Mouse (Mus musculus) liver, embryonic 13.5 days (tissue): Measurements from ENCODE around the gene Adgra1. TPM values are rescaled to one million over a fixed set of nuclear protein-coding genes. Genes with fewer than 3 reads are reported as not detected.

ENCODE experiments used
- ATAC-seq: fragments of 200-750 bp; cut with Nextera tagmentation; 2 replicates; pipeline ENCODE4 v1.8.0; 2017; ENCODE audit warnings: low read depth, mild to moderate bottlenecking, moderate number of reproducible peaks, moderate library complexity
- DNase-seq: peaks from one replicate; pipeline ENCODE4 v3.0.0; 2022
- H3K27ac ChIP-seq: fragments of 300-500 bp; sonication (generic); 2 replicates; pipeline ENCODE4 v1.5.1; 2015; ENCODE audit warnings: moderate library complexity, mild to moderate bottlenecking, inconsistent platforms
- H3K27me3 ChIP-seq: fragments of 300-500 bp; sonication (generic); 2 replicates; pipeline ENCODE4 v1.6.1; 2015; ENCODE audit warnings: mild to moderate bottlenecking, inconsistent platforms
- H3K36me3 ChIP-seq: fragments of 300-500 bp; sonication (generic); 2 replicates; pipeline ENCODE4 v1.6.1; 2015; ENCODE audit warnings: mild to moderate bottlenecking, inconsistent platforms
- H3K4me1 ChIP-seq: fragments of 300-500 bp; sonication (generic); replicated peaks from 2 replicates; pipeline ENCODE4 v1.6.1; 2015; ENCODE audit warnings: inconsistent platforms
- H3K4me2 ChIP-seq: fragments of 300-500 bp; sonication (generic); 2 replicates; pipeline ENCODE4 v1.6.1; 2015; ENCODE audit warnings: inconsistent platforms, mild to moderate bottlenecking, moderate library complexity
- H3K4me3 ChIP-seq: fragments of 300-500 bp; sonication (generic); replicated peaks from 2 replicates; pipeline ENCODE4 v1.5.1; 2015; ENCODE audit warnings: mild to moderate bottlenecking, inconsistent platforms
- H3K9ac ChIP-seq: fragments of 300-500 bp; sonication (generic); 2 replicates; pipeline ENCODE4 v1.6.1; 2015; ENCODE audit warnings: mild to moderate bottlenecking, inconsistent platforms
- H3K9me3 ChIP-seq: fragments of 300-500 bp; sonication (generic); replicated peaks from 2 replicates; pipeline ENCODE4 v1.6.1; 2016; ENCODE audit warnings: inconsistent platforms
- WGBS: fragments of 180-500 bp; shearing (Covaris S2); methylation state at CpG from one replicate; pipeline ENCODE4 v1.1.7; 2015; ENCODE audit not compliant: insufficient replicate concordance; 5-methylcytosine and 5-hydroxymethylcytosine counted together
- polyA plus RNA-seq: library from polyadenylated mRNA; unstranded; fragments of >200 nt; fragmentation: Nextera tagmentation; extraction: Ambion mirVana; gene quantifications from 2 replicates; pipeline ENCODE4 v1.2.1, GENCODE M21; 2015

Adgra1 gene
- polyA plus RNA-seq, 1 experiment from 2014 or later = not detected

- no peaks in the 10 kb centered on the region for H3K9me3 ChIP-seq
- no peak overlapping the region for H3K9ac ChIP-seq
- H3K4me1 ChIP-seq = peaks cover 8% of the 10 kb centered on the region; the same call in 1 of the 2 replicates
- no peak overlapping the region for H3K4me2 ChIP-seq
- ATAC-seq (no peak), DNase-seq (no peak)
- peaks cover 35% of the 10 kb centered on the region for H3K27me3 ChIP-seq
- no peak overlapping the region for H3K27ac ChIP-seq
- no peaks in the 10 kb centered on the region for H3K36me3 ChIP-seq
- H3K4me3 ChIP-seq = no peak overlapping the region
- WGBS = 48% methylated on average over 11 of the region's 11 CpGs
Observed at GRCm38 (mm10) chr7:139910204-139910835, 76.3 kb downstream of the Adgra1 start.

DNA sequence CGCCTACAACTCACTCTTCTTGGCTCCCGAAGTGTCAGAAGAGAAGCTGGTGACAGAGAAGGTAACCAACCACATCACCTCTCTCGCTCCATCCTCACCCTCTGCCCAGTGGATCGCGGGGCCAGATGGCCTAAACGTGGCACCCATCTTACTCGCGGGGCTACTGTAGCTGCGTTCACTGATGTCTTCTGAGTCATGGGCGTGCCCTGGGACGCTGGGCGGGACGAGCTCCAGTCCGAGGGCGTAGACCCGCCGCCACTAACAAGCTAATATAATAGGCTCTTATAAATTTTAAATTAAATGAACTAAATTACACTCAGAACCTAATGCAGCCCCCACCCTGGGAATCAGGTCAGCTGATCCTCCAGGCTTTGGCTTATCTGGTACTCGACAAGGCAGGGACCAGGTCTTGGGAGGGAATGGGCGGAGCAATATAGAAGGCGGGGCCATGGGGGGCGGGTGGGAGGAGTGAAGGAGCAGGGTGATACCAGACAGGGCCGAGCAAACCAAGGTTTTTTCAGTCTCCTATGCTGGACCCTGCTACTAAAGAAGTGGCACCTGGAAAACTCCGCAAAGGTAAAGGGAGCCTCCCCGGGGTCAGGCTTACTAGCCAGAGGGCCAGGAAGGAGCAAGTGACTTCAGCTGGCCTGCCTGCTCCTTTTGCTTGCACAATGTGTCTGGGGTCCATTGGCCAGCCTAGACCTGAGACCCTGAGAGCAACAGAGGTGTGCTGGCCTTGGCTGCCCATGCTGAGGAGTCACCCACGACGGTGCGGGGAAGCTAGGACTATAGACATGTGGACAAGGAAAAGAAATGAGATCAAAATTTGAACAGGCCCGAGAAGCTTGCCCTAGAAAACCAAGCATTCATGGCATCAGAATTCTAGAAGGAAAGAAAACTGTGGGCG is 80.4 kb downstream of the Adgra1 start:
- Histone ChIP-seq H3K9me3 (no peaks in the 10 kb centered on the region), H3K4me3 (peak overlapping the region; percentile 42), H3K36me3 (no peaks in the 10 kb centered on the region), H3K27ac (no peak overlapping the region), H3K4me1 (peaks cover 8% of the 10 kb centered on the region; the same call in 1 of the 2 replicates), H3K27me3 (peaks cover 36% of the 10 kb centered on the region), H3K9ac (no peak overlapping the region), H3K4me2 (peak overlapping the region; percentile 55)
- ATAC-seq = peak; percentile 79
- WGBS = 8% methylated on average over 29 of the region's 29 CpGs
- DNase-seq = no peak

DNA sequence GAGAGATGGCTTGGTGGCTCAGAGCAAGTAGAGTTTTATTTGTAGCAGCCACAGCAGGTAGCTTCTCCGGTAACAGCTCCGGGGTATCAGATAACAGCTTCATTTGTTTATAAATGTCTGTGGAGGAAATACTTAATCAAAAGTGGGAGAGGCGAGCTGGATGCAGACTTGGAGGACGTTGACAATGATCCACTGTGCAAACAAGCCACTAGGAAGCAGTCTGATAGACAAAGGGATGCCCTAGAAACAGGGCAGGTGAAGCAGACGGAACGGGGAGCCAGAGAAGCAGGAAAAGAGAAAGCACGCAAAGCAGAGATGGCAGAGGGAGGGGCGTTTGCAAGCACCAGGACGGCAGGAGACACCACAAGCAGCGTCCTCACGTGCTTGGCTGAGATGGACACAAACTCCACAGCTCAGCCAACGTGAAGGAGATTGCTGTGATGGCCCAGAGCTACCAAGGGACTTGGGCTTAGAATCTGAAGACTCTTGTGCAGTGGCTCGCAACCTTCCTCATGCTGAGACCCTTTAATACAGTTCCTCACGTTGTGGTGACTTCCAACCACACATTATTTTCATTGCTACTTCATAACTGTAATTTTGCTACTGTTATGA is 81.8 kb downstream of the Adgra1 start:
- Histone ChIP-seq H3K4me2 (no peak overlapping the region), H3K4me3 (no peak overlapping the region)

GRCm38 (mm10) chr7:139916345-139916744 is 82.4 kb downstream of the Adgra1 start:
- Histone ChIP-seq H3K9me3 (no peaks in the 10 kb centered on the region), H3K27ac (no peak overlapping the region), H3K36me3 (no peaks in the 10 kb centered on the region), H3K4me1 (peaks cover 8% of the 10 kb centered on the region; the same call in 1 of the 2 replicates), H3K4me3 (no peak overlapping the region), H3K4me2 (no peak overlapping the region), H3K9ac (no peak overlapping the region), H3K27me3 (peaks cover 40% of the 10 kb centered on the region)
- DNase-seq (no peak), ATAC-seq (no peak)
- 0% methylated on average over 1 of the region's 1 CpGs for WGBS

More for the DNA sequence above, 81.8 kb downstream of the Adgra1 start:
- Histone ChIP-seq H3K27me3 (peaks cover 40% of the 10 kb centered on the region), H3K9ac (no peak overlapping the region), H3K36me3 (no peaks in the 10 kb centered on the region), H3K4me1 (peaks cover 8% of the 10 kb centered on the region; the same call in 1 of the 2 replicates), H3K9me3 (no peaks in the 10 kb centered on the region), H3K27ac (no peak overlapping the region)
- DNase-seq (no peak), ATAC-seq (no peak)
- WGBS = 8% methylated on average over 14 of the region's 14 CpGs

DNA sequence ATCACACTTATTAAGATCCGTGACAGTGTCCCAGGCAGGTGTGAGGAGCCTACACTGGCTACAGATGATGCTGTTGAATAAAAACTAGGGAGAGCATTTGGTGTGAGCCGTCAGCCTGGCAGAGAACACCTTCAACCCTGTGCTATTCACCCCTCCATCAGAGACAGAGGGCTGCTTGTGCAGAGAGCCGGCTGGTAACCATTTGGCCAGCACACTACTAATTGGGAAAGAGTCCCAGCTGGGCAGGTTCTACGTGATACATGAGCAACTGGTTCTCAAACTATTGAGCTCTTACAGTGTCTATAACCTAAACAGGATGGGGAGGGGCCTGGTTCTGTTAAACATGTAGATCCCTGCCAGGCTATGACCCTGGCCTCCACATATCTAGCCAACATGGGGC is 84.3 kb downstream of the Adgra1 start:
- H3K4me2 ChIP-seq = no peak overlapping the region
- no peak overlapping the region for H3K4me3 ChIP-seq
- peaks cover 8% of the 10 kb centered on the region; the same call in 1 of the 2 replicates for H3K4me1 ChIP-seq
- no peaks in the 10 kb centered on the region for H3K36me3 ChIP-seq
- DNase-seq (no peak), ATAC-seq (no peak)
- no peaks in the 10 kb centered on the region for H3K9me3 ChIP-seq
- WGBS = 58% methylated on average over 4 of the region's 4 CpGs
- no peak overlapping the region for H3K9ac ChIP-seq
- peaks cover 32% of the 10 kb centered on the region for H3K27me3 ChIP-seq
- H3K27ac ChIP-seq = no peak overlapping the region

Other genes with a start within 250 kb of the Adgra1 start
- gene Cfap46, start 150.4 kb upstream of the Adgra1 start, polyA plus RNA-seq = not detected in 2 replicates
- 0.02 TPM in 1 of 2 replicates, not detected in the other for gene Kndc1, start 60.5 kb downstream of the Adgra1 start, polyA plus RNA-seq
- not detected in 2 replicates for gene Utf1, start 109.6 kb downstream of the Adgra1 start, polyA plus RNA-seq
- not detected in 2 replicates for gene 6430531B16Rik, start 144.6 kb downstream of the Adgra1 start, polyA plus RNA-seq
- gene Adam8, start 158.4 kb downstream of the Adgra1 start, polyA plus RNA-seq = 0.27 and 0.46 TPM in 2 replicates
- 22.9 and 23.6 TPM in 2 replicates for gene Zfp511, start 202.2 kb downstream of the Adgra1 start, polyA plus RNA-seq
- gene Tubgcp2, start 202.5 kb downstream of the Adgra1 start, polyA plus RNA-seq = 28.8 and 31.3 TPM in 2 replicates
- gene Msx3, start 214.9 kb downstream of the Adgra1 start, polyA plus RNA-seq = not detected in 2 replicates
- gene Caly, start 248.4 kb downstream of the Adgra1 start, polyA plus RNA-seq = 0.12 and 0.33 TPM in 2 replicates